In genomic region chr11:85833761-85834385, GRCm38 (mm10) we compare ENCODE assay signal across 9 mouse cellular contexts. TPM values are rescaled to one million over a fixed set of nuclear protein-coding genes. Genes with fewer than 3 reads are reported as not detected.
DNase-seq lines count a peak whose midpoint lies in the region; ATAC-seq and TF ChIP-seq lines count a peak whose summit lies in the region.
"Had no signal": no experiment of that assay in that cellular context is flagged by ENCODE, and none has a peak within 500 bp of the region (broad histone marks: within the 10 kb centered on the region; RNA-seq: fewer than 3 reads in every experiment).

No protein-coding gene starts in this region.

- DNase-seq in lung, embryonic 14.5 days, result peak; percentile 52
- DNase-seq in lung, adult 18-20 months, result no peak
- no peak for DNase-seq in limb, embryonic 10.5 days (ENCODE audit: low spot score)
- no peak for DNase-seq in frontal cortex, postnatal 36 days (ENCODE audit: low spot score in 2 of 2)
- DNase-seq in right cerebral cortex, postnatal 10 days (ENCODE audit: low spot score in 2 of 2), result no peak
- DNase-seq in urinary bladder, postnatal 36 days (ENCODE audit: low spot score in 2 of 2), result no peak

- peak overlapping the region; percentile 99 for H3K27ac ChIP-seq in lung, embryonic 14.5 days (ENCODE audit: low read depth)
- H3K27ac ChIP-seq in heart, embryonic 14.5 days (replicated peaks in 1 of 2; ENCODE audit: control insufficient read depth in 1 of 2, insufficient read depth in 1 of 2, low read depth in 2 of 2, low read length in 2 of 2), result no peak overlapping the region
- peak overlapping the region; percentile 90 for H3K27ac ChIP-seq in limb, embryonic 10.5 days
- H3K27ac ChIP-seq in neural tube, embryonic 15.5 days (replicated peaks), result no peak overlapping the region

- H3K27me3 ChIP-seq in lung, embryonic 14.5 days (ENCODE audit: insufficient read depth, low read length), result peaks cover 68% of the 10 kb centered on the region
- peaks cover 84% of the 10 kb centered on the region for H3K27me3 ChIP-seq in heart, embryonic 14.5 days (ENCODE audit: control insufficient read depth, insufficient read depth, low read length)
- peaks cover 97% of the 10 kb centered on the region for H3K27me3 ChIP-seq in limb, embryonic 10.5 days (ENCODE audit: low read depth, poor library complexity, severe bottlenecking)
- H3K27me3 ChIP-seq in neural tube, embryonic 15.5 days (replicated peaks), result peaks cover 86% of the 10 kb centered on the region
- H3K27me3 ChIP-seq: Patski had no signal

- peaks cover 51% of the 10 kb centered on the region for H3K36me3 ChIP-seq in lung, embryonic 14.5 days (ENCODE audit: insufficient read depth)
- H3K36me3 ChIP-seq in heart, embryonic 14.5 days (ENCODE audit: control insufficient read depth, insufficient read depth, low read length), result no peaks in the 10 kb centered on the region
- H3K36me3 ChIP-seq in limb, embryonic 10.5 days, result peaks cover 20% of the 10 kb centered on the region
- no peaks in the 10 kb centered on the region for H3K36me3 ChIP-seq in neural tube, embryonic 15.5 days

- peak overlapping the region; percentile 80 for H3K4me3 ChIP-seq in lung, embryonic 14.5 days (ENCODE audit: low read depth, low read length)
- peak overlapping the region; percentile 59 to 65 for H3K4me3 ChIP-seq in heart, embryonic 14.5 days (ENCODE audit: control insufficient read depth in 1 of 2, insufficient read depth in 1 of 2, low read depth in 1 of 2, low read length in 2 of 2)
- H3K4me3 ChIP-seq in limb, embryonic 10.5 days, result peak overlapping the region; percentile 70
- peak overlapping the region; percentile 33 for H3K4me3 ChIP-seq in neural tube, embryonic 15.5 days (replicated peaks)

- 11% methylated on average over 11 of the region's 11 CpGs for WGBS in lung, embryonic 14.5 days
- 18% methylated on average over 11 of the region's 11 CpGs for WGBS in heart, embryonic 14.5 days
- WGBS in limb, embryonic 10.5 days, result 1% methylated on average over 11 of the region's 11 CpGs
- WGBS in neural tube, embryonic 15.5 days, result 4% methylated on average over 11 of the region's 11 CpGs

- no peak for ATAC-seq in lung, embryonic 14.5 days (ENCODE audit: insufficient read depth)
- ATAC-seq in heart, embryonic 14.5 days (ENCODE audit: insufficient number of reproducible peaks, insufficient read depth, low FRiP score, low read depth), result no peak
- ATAC-seq in neural tube, embryonic 15.5 days (ENCODE audit: low FRiP score), result no peak

- TF ChIP-seq CTCF in lung, embryonic 14.5 days (IDR thresholded peaks at IDR 0.05; ENCODE audit: low read depth), result no peak

- H3K9ac ChIP-seq in lung, embryonic 14.5 days, result peak overlapping the region; percentile 99
- peak overlapping the region; percentile 79 for H3K9ac ChIP-seq in heart, embryonic 14.5 days (ENCODE audit: low read length)
- H3K9ac ChIP-seq in neural tube, embryonic 15.5 days (replicated peaks), result no peak overlapping the region

- H3K4me2 ChIP-seq in lung, embryonic 14.5 days, result peak overlapping the region; percentile 93
- H3K4me2 ChIP-seq in heart, embryonic 14.5 days (ENCODE audit: low read length), result peak overlapping the region; percentile 92
- peak overlapping the region; percentile 59; the same call in 1 of the 2 replicates for H3K4me2 ChIP-seq in neural tube, embryonic 15.5 days

- peaks cover 9% of the 10 kb centered on the region; the same call in 1 of the 2 replicates for H3K4me1 ChIP-seq in lung, embryonic 14.5 days (ENCODE audit: insufficient read depth)
- H3K4me1 ChIP-seq in heart, embryonic 14.5 days (ENCODE audit: control insufficient read depth in 2 of 2, insufficient read depth in 2 of 2, low read length in 2 of 2), result peaks cover 17 to 40% of the 10 kb centered on the region in 2 experiments
- peaks cover 80% of the 10 kb centered on the region for H3K4me1 ChIP-seq in limb, embryonic 10.5 days
- peaks cover 39% of the 10 kb centered on the region for H3K4me1 ChIP-seq in neural tube, embryonic 15.5 days

- H3K9me3 ChIP-seq in lung, embryonic 14.5 days (ENCODE audit: low read depth, low read length), result no peaks in the 10 kb centered on the region
- H3K9me3 ChIP-seq in heart, embryonic 14.5 days (ENCODE audit: control insufficient read depth, low read length), result no peaks in the 10 kb centered on the region
- H3K9me3 ChIP-seq in limb, embryonic 10.5 days (replicated peaks), result no peaks in the 10 kb centered on the region
- no peaks in the 10 kb centered on the region for H3K9me3 ChIP-seq in neural tube, embryonic 15.5 days (replicated peaks)

RNA-seq across cellular contexts. Expression of gene Tbx2, which starts 1.5 kb away (rescaled TPM):
- polyA plus RNA-seq in lung, embryonic 14.5 days (2014; fragmentation: Nextera tagmentation; extraction: Ambion mirVana), result 61.4 and 67.5 TPM in 2 replicates
- 2.2 and 4.0 TPM in 2 replicates for polyA plus RNA-seq in heart, embryonic 14.5 days (2014; fragmentation: Nextera tagmentation; extraction: Ambion mirVana)
- 4.0 and 5.3 TPM in 2 replicates for polyA plus RNA-seq in limb, embryonic 10.5 days (2016; fragmentation: Nextera tagmentation; extraction: Ambion mirVana)
- 1.4 and 1.5 TPM in 2 replicates for polyA plus RNA-seq in neural tube, embryonic 15.5 days (2015; fragmentation: Nextera tagmentation; extraction: Ambion mirVana)

RNA-seq across cellular contexts. Expression of gene Gm11444, which starts 16.3 kb away (rescaled TPM):
- polyA plus RNA-seq in lung, embryonic 14.5 days (2014; fragmentation: Nextera tagmentation; extraction: Ambion mirVana), result not detected in 2 replicates
- polyA plus RNA-seq in heart, embryonic 14.5 days (2014; fragmentation: Nextera tagmentation; extraction: Ambion mirVana), result not detected in 2 replicates
- not detected in 2 replicates for polyA plus RNA-seq in limb, embryonic 10.5 days (2016; fragmentation: Nextera tagmentation; extraction: Ambion mirVana)
- not detected in 2 replicates for polyA plus RNA-seq in neural tube, embryonic 15.5 days (2015; fragmentation: Nextera tagmentation; extraction: Ambion mirVana)
- polyA plus RNA-seq: Patski had no signal

RNA-seq across cellular contexts. Expression of gene Tbx4, which starts 52.3 kb away (rescaled TPM):
- polyA plus RNA-seq in lung, embryonic 14.5 days (2014; fragmentation: Nextera tagmentation; extraction: Ambion mirVana), result 67.9 and 73.4 TPM in 2 replicates
- polyA plus RNA-seq in heart, embryonic 14.5 days (2014; fragmentation: Nextera tagmentation; extraction: Ambion mirVana), result 0.11 and 0.23 TPM in 2 replicates
- 23.5 and 49.0 TPM in 2 replicates for polyA plus RNA-seq in limb, embryonic 10.5 days (2016; fragmentation: Nextera tagmentation; extraction: Ambion mirVana)
- polyA plus RNA-seq in neural tube, embryonic 15.5 days (2015; fragmentation: Nextera tagmentation; extraction: Ambion mirVana), result 0.19 and 0.29 TPM in 2 replicates
- polyA plus RNA-seq: Patski had no signal

Comparison
In these comparisons a context has a peak if more than half of its experiments do, and no peak if none do; other contexts are left out.
1. H3K27ac ChIP-seq: peak in lung, embryonic 14.5 days (single experiment) and limb, embryonic 10.5 days (single experiment); none in heart, embryonic 14.5 days (0 of 2) and neural tube, embryonic 15.5 days (single experiment).
2. RNA of gene Tbx4, which starts 52.3 kb away (polyA plus RNA-seq): 67.9 to 73.4 TPM in lung, embryonic 14.5 days and 23.5 to 49.0 TPM in limb, embryonic 10.5 days; 0.19 to 0.29 TPM in neural tube, embryonic 15.5 days and 0.11 to 0.23 TPM in heart, embryonic 14.5 days; every median in the first group is over 10 times any median in the second.
3. Peak in every context shown above with its lines, with median percentiles within 50 percentile points of each other: H3K4me2 ChIP-seq and H3K4me3 ChIP-seq.